Mouse (Mus musculus) spleen, embryonic (tissue): Measurements from ENCODE around the gene Acap3.

Source experiments
- CTCF ChIA-PET: fragments of 350-600 bp; sonication (Branson Sonifier 250); formaldehyde crosslinking; loops from one replicate; lab custom pipeline; 2022; lab: Charles Lee

Gene Acap3

GRCm38 (mm10) chr4:155908751-155909150 is 17.1 kb downstream of the Acap3 start:
- CTCF ChIA-PET = no interaction called here

GRCm38 (mm10) chr4:155932031-155932430 is 40.4 kb downstream of the Acap3 start:
- CTCF ChIA-PET = no interaction called here

- CTCF ChIA-PET = no interaction called here
These were observed 51.4 kb downstream of the Acap3 start for GRCm38 (mm10) chr4:155943049-155943452.

GRCm38 (mm10) chr4:155943534-155944249 is 52.1 kb downstream of the Acap3 start, which contains the start of gene Ube2j2:
Ube2j2 (plus strand) TSS chr4:155943831.
- CTCF ChIA-PET = no interaction called here

- CTCF ChIA-PET = no interaction called here
These were observed 52.6 kb downstream of the Acap3 start for GRCm38 (mm10) chr4:155944271-155944670.

- CTCF ChIA-PET = no interaction called here
These were observed 55.5 kb downstream of the Acap3 start for GRCm38 (mm10) chr4:155947094-155947493.

- CTCF ChIA-PET = no interaction called here
These were observed 63.9 kb downstream of the Acap3 start for GRCm38 (mm10) chr4:155955491-155955890.
